Mouse (Mus musculus): Measurements from ENCODE around the gene Rai14.

The Rai14 gene

DNA sequence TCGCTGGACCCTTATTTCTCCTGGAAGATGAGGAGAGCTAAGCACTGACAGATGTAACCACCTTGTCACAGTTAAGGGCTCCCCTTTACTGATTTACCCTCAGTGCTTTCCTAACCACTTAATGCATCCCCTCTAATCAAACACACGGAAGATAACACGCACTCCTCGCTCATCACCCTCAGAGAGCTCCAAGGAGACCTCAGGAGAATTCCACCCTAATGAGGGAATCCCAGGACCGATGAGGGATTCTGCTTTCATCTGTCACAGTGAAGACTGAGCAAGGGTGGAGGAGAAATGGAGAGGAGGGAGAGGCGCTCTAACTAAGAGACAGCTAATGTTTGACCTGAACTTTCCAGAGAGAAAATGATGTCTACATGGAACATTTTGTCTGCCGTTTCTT, 44.3 kb downstream of the Rai14 start:
- in situ Hi-C loops (cut with MboI; ENCODE audit: low pct_unique_long_range_greater_than_20kb in 1 of 2, low sequenced_read_pairs in 2 of 2, unreplicated experiment in 1 of 2), result no loop called here

DNA sequence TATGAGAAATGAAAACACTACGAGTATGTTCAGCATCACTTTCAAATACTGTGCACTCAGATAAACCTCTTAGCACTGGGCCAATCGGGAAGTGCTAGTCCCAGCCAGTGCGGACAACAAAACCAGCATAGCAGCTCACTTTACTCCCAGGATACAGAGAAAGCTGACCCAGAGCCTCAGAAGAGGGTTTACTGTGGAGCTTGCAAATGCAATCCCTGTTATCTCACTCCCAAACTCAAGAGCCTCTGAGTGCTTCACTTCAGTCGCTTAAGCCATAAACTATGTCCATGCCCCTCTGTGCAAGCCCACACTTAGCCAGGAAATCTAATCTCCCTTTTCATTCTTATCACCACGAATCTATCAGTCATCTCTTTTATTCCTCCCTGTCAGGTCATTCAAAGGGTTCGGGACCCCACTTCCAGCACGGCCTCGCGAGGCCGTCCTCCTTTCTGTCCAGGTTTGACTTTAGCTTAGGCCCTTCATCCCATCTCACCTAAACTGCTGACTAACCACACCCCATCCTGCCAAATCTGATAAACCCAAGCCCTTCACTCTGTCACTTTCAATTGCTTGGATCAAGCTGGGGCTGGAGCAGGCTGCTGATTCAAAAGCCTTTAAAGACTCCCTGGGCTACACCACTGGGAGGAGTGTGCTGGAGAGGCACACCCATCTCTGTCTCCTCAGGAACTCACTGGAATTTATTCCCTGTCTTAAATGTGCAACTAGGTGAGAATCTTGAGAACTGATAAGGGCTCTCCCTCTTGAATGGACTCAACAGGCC, 46.1 kb downstream of the Rai14 start:
- in situ Hi-C loops (cut with MboI; ENCODE audit: low pct_unique_long_range_greater_than_20kb in 1 of 2, low sequenced_read_pairs in 2 of 2, unreplicated experiment in 1 of 2), result no loop called here

GRCm38 (mm10) chr15:10665816-10666215, 48.6 kb downstream of the Rai14 start:
- in situ Hi-C loops (cut with MboI; ENCODE audit: low pct_unique_long_range_greater_than_20kb in 1 of 2, low sequenced_read_pairs in 2 of 2, unreplicated experiment in 1 of 2), result no loop called here

- in situ Hi-C loops (cut with MboI; ENCODE audit: low pct_unique_long_range_greater_than_20kb in 1 of 2, low sequenced_read_pairs in 2 of 2, unreplicated experiment in 1 of 2), result no loop called here
Measured at GRCm38 (mm10) chr15:10664529-10664898, 49.9 kb downstream of the Rai14 start.

DNA sequence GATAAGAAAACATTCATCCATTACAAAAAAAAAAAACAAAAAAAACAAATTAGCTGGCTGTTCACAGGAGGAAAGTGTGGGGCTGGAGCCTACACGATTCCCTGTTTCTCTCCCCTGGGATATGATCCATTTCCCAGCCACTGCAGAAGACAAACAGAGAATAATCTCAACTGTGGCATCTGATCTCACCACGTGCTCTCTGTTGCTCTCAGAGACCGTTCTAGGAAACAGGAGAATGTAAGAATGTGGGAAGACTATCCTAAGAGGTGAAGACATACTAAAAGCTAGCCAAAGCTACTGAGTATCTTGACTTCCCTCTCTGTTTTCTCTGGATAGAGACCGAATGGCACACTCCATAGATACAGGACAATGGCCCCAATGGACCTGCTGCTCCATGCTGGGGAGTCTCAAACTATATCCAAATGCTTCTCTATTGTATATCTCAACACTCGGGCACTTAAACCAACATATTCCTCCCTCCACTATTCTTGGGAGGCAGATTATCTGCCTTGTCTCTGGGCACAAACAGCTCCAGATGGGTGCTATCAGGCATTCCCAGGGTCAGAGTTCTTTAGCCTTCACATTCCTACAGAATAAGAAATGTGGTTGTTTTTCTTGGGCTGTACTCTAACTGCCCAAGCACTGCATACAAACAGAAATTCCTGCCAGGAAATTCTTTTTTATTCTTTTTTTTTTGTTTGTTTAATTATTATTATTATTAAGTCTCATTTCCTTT, 50.5 kb downstream of the Rai14 start:
- in situ Hi-C loops (cut with MboI; ENCODE audit: low pct_unique_long_range_greater_than_20kb in 1 of 2, low sequenced_read_pairs in 2 of 2, unreplicated experiment in 1 of 2), result no loop called here

DNA sequence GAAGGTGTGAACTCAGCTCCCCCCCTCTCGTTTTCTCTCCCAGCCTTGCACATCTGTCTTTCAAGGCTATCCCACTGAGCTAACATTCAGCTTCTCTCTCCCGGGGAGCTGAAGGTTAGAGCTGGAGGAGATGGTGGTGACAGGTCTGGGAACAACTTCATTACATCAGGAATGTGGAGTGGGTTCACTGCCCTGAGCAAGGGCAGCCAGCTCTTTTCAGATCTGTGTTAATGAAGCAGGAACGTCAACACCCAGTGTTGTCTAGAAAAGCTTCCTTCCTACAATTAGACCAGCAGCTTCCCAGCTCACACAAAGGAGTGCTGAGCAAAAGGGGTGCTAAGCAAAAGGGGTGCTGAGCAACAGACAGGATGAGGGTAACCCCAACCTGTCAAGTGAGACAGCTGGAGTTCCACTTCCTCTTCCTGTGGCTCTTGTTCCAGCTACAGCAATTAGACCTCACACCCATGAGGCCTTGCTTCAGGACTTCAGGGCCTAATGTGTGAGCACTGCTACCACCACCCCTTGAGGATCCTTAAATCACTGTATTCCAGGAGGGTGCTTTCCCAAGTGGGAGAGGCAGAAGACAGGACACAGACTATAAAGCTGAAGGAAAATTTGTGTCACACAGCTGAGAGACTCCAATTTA, 52.3 kb downstream of the Rai14 start:
- in situ Hi-C loops (cut with MboI; ENCODE audit: low pct_unique_long_range_greater_than_20kb in 1 of 2, low sequenced_read_pairs in 2 of 2, unreplicated experiment in 1 of 2), result no loop called here

- in situ Hi-C loops (cut with MboI; ENCODE audit: low pct_unique_long_range_greater_than_20kb in 1 of 2, low sequenced_read_pairs in 2 of 2, unreplicated experiment in 1 of 2), result no loop called here
Measured at GRCm38 (mm10) chr15:10658803-10659202, 55.6 kb downstream of the Rai14 start.

DNA sequence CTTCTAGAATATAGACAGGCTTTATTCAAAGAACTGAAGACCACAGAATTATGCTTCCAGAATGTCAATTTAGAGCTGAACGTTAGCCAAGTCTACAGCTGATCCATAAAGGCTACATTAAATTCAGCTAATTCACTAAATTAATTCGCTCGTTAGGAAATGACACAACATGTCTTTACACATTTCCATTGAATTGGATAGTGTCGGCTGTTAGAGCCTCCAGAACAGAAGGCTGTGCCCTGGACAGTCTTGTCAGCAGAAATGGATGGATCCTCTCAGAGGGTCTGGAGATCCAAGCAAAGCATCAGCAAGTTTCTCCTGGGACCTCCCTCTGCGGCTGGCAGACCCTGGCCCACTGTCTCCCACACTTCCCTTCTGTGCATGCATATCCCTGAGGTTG, 58.3 kb downstream of the Rai14 start:
- in situ Hi-C loops (cut with MboI; ENCODE audit: low pct_unique_long_range_greater_than_20kb in 1 of 2, low sequenced_read_pairs in 2 of 2, unreplicated experiment in 1 of 2), result no loop called here

- in situ Hi-C loops (cut with MboI; ENCODE audit: low pct_unique_long_range_greater_than_20kb in 1 of 2, low sequenced_read_pairs in 2 of 2, unreplicated experiment in 1 of 2), result no loop called here
Measured at GRCm38 (mm10) chr15:10655151-10655905, 59.1 kb downstream of the Rai14 start.

GRCm38 (mm10) chr15:10654696-10655095, 59.7 kb downstream of the Rai14 start:
- in situ Hi-C loops (cut with MboI; ENCODE audit: low pct_unique_long_range_greater_than_20kb in 1 of 2, low sequenced_read_pairs in 2 of 2, unreplicated experiment in 1 of 2), result no loop called here

DNA sequence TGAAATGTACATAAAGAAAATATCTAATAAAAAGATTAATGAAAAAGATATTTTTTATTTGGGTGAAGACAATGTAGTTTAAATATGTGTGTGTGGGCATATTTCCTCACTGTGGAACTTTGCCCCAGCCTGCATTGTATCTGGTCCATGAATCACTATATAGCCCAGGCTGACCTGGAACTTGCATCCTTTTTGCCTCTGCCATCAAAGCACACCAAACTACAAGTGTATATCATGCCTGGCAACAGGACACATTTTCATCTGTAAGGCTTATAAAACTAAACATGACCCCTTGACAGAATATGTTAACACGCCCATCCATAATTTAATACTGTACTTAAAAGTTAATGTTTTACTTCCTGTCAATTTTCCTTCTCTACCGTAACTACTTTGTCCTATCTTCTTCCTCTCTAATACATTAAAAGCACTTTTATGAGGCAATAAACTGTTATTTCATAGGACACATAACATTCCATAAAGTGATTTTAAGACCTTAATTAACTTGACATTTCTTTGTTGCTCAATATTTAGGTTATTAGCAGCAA, 61.4 kb downstream of the Rai14 start:
- in situ Hi-C loops (cut with MboI; ENCODE audit: low pct_unique_long_range_greater_than_20kb in 1 of 2, low sequenced_read_pairs in 2 of 2, unreplicated experiment in 1 of 2), result no loop called here

DNA sequence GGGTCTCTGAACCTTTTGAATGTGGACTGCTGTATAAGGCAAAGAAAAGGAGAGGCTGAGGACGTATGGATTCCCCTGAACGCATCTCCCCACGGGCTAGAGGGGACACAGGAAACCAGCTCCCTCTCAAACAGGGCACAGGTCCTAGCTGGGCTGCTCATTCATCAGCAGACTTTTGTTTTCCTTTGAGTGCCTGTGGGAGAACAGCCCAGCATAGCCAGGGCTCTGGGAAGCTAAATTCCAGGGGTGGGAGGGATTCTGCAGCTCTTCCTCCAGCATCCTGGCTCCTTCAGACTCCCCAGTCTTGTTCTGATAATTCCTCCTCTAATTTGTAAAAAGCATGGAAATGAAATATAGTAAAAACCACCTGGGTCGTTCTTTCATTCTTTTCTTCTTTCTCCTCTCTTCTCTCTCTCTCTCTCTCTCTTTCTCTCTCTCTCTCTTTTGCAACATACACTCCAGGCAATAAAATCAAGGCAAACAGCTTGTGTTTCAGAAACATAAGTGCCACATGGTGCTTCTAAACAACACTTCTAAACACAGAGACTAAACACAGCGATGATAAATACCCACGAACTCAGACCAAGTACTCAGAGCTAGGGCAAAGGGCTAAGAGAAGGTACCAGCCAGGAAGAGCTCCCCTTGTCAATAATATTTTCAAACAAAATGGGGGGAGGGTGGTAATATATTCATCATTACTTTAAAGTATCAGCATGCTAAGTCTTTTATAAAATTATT, 65.9 kb downstream of the Rai14 start:
- in situ Hi-C loops (cut with MboI; ENCODE audit: low pct_unique_long_range_greater_than_20kb in 1 of 2, low sequenced_read_pairs in 2 of 2, unreplicated experiment in 1 of 2), result no loop called here

- in situ Hi-C loops (cut with MboI; ENCODE audit: low pct_unique_long_range_greater_than_20kb in 1 of 2, low sequenced_read_pairs in 2 of 2, unreplicated experiment in 1 of 2), result no loop called here
Measured at GRCm38 (mm10) chr15:10646297-10646696, 68.1 kb downstream of the Rai14 start.

DNA sequence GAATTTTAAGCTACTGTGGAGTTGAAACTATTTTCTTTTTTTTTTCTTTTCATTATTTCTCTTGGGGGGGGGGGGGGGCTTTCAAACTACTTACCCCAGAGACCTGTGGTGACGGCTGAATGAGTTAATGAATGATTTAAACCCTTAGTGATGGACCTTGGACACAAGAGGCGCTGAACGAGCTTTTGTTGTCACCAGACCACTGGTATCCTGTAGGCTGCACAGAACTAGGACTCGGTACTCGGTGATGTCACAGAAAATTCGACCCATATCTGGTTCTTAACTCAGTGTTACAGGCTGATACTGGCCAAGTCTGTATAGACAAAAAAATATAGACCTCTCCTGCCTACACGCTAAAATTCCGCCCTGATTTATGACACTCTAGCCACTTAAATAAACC, 69.3 kb downstream of the Rai14 start:
- in situ Hi-C loops (cut with MboI; ENCODE audit: low pct_unique_long_range_greater_than_20kb in 1 of 2, low sequenced_read_pairs in 2 of 2, unreplicated experiment in 1 of 2), result no loop called here

GRCm38 (mm10) chr15:10643819-10644218, 70.6 kb downstream of the Rai14 start:
- in situ Hi-C loops (cut with MboI; ENCODE audit: low pct_unique_long_range_greater_than_20kb in 1 of 2, low sequenced_read_pairs in 2 of 2, unreplicated experiment in 1 of 2), result no loop called here

DNA sequence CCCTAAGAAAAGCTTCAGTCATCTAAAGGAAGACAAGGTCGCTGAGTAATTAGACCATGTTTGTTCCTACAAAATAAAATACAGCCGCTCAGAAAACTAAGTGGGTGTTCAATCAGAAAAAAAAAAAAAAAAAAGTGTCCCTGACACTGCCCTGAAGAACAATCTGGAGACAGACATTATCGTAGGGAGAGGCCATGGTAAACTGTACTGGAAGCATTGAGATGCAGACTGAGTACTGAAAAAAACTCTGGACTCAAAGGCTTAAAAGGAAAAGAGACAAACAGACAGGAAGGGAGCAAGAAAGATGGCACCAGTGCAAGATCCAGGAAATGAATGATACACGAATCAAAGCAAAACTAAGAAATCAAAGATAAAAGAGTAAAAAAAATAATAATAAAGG, 71.2 kb downstream of the Rai14 start:
- in situ Hi-C loops (cut with MboI; ENCODE audit: low pct_unique_long_range_greater_than_20kb in 1 of 2, low sequenced_read_pairs in 2 of 2, unreplicated experiment in 1 of 2), result no loop called here

DNA sequence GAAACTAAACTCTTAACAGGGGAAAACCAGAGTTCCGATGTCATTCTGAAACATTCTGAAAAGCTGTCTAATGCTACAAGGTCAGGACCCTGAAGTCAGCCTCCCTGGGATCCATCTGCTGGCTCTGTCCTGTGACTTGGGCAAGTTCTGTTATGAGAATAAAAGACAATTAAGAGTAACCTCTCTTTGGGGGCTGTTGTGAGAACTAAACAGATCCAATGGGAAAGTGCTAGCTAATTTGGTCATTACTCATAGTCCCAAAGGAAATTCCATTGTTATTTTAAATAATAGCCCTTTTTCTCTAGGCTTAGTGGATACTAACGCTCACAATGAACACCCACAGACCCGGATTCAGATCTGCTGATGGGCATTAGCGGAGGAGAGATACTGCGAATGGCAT, 72.0 kb downstream of the Rai14 start:
- in situ Hi-C loops (cut with MboI; ENCODE audit: low pct_unique_long_range_greater_than_20kb in 1 of 2, low sequenced_read_pairs in 2 of 2, unreplicated experiment in 1 of 2), result no loop called here

- in situ Hi-C loops (cut with MboI; ENCODE audit: low pct_unique_long_range_greater_than_20kb in 1 of 2, low sequenced_read_pairs in 2 of 2, unreplicated experiment in 1 of 2), result no loop called here
Measured at GRCm38 (mm10) chr15:10640721-10641120, 73.7 kb downstream of the Rai14 start.
